Mouse (Mus musculus) gastrocnemius, adult 8-10 months (tissue): ENCODE data around the gene Higd2a. TPM values are rescaled to one million over a fixed set of nuclear protein-coding genes. Genes with fewer than 3 reads are reported as not detected.
"Not testable (repeated sequence)": the region's sequence is repeated elsewhere in the genome, so short reads cannot be mapped to it uniquely, and the experiment has no call there.

Experiments used
- DNase-seq, 2 experiments: peaks; one replicate each; pipeline ENCODE4 v3.0.0; 2022; ENCODE audit warnings: low spot score in 2 of 2
- total RNA-seq, 4 experiments: library from RNA; stranded (reverse); gene quantifications; 2 replicates each; pipeline ENCODE4 v1.2.4; 2022

The Higd2a gene
- total RNA-seq, 4 experiments from 2014 or later: 131 to 155 (median 141) TPM

- DNase-seq: no peak
These were observed 8.6 kb upstream of the Higd2a start for GRCm38 (mm10) chr13:54581385-54581784.

- DNase-seq: no peak
These were observed 7.9 kb upstream of the Higd2a start for GRCm38 (mm10) chr13:54582126-54582525.

GRCm38 (mm10) chr13:54582860-54583259 is 7.1 kb upstream of the Higd2a start:
- DNase-seq: no peak

DNA sequence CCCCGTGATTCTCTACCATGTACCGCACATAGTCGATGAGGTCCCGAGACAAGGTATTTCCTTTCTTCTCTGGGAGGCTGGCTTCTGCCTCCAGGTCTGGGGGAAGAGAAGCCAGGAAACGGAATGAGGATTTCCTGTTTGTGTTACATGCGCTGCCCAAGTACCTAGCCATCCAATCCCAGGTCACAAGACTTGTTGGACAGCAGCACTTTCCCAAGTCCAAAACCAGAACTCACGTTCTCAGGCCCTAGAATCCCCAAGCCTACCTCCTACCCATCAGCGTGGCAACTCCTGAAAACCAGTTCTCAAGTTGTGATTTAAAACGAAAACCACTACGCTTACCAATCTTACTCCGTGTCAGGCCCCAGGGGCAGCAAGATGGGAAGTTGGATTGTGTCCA is 4.2 kb upstream of the Higd2a start:
- no peak for DNase-seq

- peak in 1 of 2 experiments; percentile 22 for DNase-seq
These were observed 502 bp upstream of the Higd2a start for GRCm38 (mm10) chr13:54589414-54589995.

- no peak for DNase-seq
These were observed 1.9 kb downstream of the Higd2a start for GRCm38 (mm10) chr13:54591776-54592356.

DNA sequence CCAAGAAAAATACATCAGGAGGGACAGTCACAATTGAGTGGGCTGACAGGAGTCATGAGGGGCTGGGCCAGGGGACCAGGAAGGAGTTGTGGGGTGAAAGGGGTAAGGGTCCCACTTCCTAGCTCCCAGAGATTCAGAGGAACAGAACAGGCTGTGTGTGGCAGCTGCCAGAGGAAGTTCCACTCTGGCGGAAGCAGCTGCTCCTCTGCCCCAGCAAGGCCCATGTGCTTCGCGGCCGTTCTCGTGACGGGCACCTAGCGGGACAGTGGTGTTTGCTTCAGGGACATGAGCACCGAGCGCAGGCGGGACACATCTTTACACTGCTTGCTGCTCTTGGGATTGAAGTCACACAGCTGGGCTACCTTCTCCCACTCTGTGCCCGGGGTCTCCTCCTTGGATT is 3.6 kb downstream of the Higd2a start:
- DNase-seq: no peak

- no peak for DNase-seq
These were observed 6.2 kb downstream of the Higd2a start for GRCm38 (mm10) chr13:54596107-54596690.

GRCm38 (mm10) chr13:54596870-54597269 is 6.9 kb downstream of the Higd2a start:
- DNase-seq: no peak

- no peak for DNase-seq
These were observed 8.7 kb downstream of the Higd2a start for GRCm38 (mm10) chr13:54598622-54599143.

GRCm38 (mm10) chr13:54602639-54603111 is 12.7 kb downstream of the Higd2a start:
- no peak for DNase-seq

DNA sequence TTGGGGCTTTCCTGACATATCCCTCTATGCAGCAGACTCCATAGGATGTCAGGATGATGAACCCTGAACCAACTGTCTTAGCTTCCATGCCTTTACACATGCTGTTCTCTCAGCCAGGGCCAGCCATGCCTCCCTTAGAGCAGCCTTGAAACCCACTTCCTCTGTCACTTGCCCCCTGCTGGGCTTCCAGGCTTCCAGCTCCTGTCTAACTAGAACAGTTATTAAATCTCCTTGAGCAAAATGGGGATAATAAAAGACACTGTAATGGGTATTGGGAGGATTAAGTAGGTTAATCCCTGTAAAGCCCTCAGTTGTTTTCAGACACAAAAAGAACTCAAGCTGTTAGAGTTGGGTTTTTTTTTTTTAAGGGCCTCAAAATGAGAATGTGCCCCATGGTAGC is 13.5 kb downstream of the Higd2a start:
- DNase-seq: no peak

- no peak for DNase-seq
These were observed 14.2 kb downstream of the Higd2a start for GRCm38 (mm10) chr13:54604221-54604620.

DNA sequence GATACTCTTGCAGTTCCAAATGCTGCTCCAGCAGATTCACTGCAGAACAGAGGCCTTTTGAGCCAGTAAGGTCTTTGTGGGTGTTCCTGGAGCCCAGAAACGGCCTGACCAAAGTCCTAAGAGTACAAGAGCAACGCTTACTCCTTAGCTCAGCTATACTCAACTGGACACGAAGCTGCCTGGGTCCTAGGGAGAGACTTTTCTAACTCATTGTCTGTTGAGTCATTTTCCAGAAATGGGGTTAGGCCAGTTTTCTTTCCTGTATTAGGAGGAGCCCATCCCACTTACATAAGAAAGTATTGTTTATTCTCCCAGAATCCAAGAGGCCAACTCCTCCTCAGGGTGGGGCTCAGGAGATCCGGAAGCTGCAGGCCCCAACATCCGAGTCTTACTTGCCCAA is 15.4 kb downstream of the Higd2a start:
- no peak for DNase-seq

DNA sequence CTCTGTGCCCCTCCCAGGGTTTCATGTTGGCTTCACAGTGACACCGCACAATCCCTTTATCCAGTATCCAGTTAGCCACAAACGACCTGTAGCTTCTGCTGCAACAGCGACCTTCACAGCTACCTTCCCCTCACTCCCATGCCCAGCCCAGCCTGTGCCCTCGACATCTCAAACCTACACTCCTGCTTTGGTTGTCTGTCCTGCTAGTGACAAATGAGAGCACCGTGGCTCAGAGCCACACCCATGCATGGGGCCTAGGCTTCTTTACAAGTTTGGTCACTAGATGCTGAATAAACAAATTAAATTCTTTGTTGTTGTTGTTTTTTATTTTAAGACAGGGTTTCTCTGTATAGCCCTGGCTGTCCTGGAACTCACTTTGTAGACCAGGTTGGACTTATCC is 17.2 kb downstream of the Higd2a start:
- DNase-seq: no peak

- no peak for DNase-seq
These were observed 18.0 kb downstream of the Higd2a start for GRCm38 (mm10) chr13:54608002-54608401.

DNA sequence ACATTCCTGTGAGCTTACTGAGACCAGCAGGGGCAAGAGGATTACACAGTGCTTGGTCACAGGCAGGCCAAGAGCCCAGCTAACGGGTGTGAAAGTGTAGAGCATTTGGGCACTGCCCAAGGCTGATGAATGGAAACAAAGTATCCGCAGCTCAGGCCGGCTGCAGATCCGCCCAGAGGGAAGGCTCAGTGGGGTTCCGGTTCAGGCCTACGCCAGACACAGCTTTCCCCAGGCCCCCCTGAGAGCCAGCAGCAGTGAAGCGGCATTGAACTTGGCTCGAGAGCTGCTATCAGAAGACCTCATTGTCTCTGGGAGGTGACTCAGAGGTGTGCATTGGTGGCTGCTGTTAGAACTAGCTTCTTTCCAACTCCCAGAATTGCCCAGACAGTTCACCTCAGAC is 18.7 kb downstream of the Higd2a start:
- DNase-seq: peak in 1 of 2 experiments; percentile 26

- no peak for DNase-seq
These were observed 19.3 kb downstream of the Higd2a start for GRCm38 (mm10) chr13:54609301-54609700.

DNA sequence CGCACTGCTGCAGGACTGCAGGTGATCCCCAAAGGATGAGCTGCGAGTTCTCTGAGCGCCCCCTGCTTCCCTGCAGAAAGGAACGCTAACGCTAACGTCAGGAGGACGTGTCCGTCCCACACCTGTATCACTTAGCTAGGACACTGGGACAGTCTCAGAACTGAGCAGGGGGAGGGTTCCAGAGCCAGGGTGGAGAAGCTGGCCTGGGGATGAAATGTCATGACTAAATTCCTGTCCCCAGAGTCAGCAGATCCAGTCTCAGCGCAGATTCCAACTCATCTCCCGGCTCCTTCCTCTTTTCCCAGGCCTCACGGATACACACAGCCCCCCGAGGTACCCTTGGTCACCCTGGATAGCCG is 20.6 kb downstream of the Higd2a start:
- DNase-seq: peak; percentile 17 to 20

GRCm38 (mm10) chr13:54610972-54611754 is 21.2 kb downstream of the Higd2a start, which contains the start of gene Cltb:
Gene Cltb (minus strand): TSS chr13:54611344.
- peak; percentile 83 to 84 for DNase-seq

DNA sequence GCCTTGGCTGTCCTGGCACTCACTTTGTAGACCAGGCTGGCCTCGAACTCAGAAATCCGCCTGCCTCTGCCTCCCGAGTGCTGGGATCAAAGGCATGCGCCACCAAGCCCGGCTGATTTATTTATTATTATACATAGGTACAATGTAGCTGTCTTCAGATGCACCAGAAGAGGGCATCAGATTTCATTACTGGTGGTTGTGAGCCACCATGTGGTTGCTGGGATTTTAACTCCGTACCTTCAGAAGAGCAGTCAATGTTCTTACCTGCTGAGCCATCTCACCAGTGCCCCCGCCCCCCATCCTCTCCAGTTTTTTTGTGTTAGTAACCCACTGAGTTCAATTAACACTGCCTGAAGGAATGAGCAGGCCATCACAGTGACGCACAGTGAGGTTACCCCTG is 23.1 kb downstream of the Higd2a start:
- DNase-seq: not testable (repeated sequence)

- DNase-seq: no peak
These were observed 26.3 kb downstream of the Higd2a start for GRCm38 (mm10) chr13:54616307-54616706.
